Mouse (Mus musculus): ENCODE results near the gene Adgrb3. TPM values are rescaled to one million over a fixed set of nuclear protein-coding genes. Genes with fewer than 3 reads are reported as not detected.

Adgrb3 gene
- total RNA-seq, 2 experiments from 2014 or later: 111 to 118 TPM

DNA sequence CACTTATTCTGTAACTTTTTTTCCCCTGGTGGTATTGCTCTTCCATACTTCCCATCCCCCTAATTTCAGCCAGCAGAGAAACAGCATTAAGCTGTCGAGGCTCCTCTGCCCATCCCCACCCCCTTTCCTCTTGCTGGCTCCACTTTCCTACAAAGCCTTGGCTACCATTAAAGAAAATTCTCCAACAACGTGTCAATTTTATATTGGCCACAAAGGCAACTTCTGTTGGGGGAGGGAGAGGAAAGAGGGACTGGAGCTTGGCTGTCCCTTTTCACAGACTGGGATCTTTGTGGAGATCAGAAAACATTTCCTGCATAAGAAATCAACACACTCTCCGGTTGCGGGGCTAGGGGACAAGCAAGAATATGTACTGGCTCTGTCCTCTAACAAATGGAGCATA lies 4.9 kb downstream of the Adgrb3 start:
- TF ChIP-seq CTCF (conservative IDR thresholded peaks at IDR 0.05): no peak
- DNase-seq (ENCODE audit: low spot score in 2 of 2): peak; percentile 22 to 66
- peak overlapping the region; percentile 92 for H3K27ac ChIP-seq
- H3K4me3 ChIP-seq: peak overlapping the region; percentile 46

DNA sequence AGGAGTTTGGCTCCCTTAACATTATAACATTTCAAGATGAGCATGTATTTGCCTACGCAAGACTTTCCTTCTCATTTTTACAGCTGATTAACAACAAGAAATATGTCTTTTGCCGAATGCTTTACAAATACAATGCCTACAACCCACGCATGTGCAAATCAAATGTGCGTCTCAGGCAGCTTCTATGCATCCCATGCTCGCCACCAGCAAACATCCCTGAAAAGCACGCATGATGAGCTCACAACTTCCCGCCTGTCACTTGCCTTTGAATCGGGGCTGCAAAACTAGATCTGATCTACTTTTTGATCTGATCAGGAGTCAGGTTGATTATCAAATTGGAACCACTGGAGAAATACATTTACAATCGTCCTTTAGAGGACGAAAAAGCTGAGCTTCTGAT lies 5.5 kb downstream of the Adgrb3 start:
- TF ChIP-seq CTCF (conservative IDR thresholded peaks at IDR 0.05): no peak
- H3K4me3 ChIP-seq: peak overlapping the region; percentile 46
- H3K27ac ChIP-seq: peak overlapping the region; percentile 92
- peak in 1 of 2 experiments; percentile 29 for DNase-seq (ENCODE audit: low spot score in 2 of 2)

DNA sequence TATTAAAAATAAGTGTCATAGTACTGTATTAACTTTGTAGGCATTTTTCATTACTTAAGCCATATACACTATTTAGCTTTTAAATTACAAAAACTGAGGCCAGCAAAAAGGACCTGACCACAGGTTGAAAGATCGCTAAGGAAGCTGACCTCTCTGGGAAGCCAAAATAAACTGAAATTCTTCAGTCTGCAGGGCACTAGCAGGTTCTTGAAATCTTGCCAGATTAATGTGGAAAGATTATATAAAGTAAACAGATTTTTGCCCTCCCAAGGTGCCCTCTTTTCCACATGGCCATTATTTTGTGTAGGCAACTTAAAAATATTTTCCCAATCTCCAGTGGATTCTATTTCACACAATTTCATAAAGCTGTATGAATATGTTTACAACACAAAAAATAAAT lies 14.0 kb downstream of the Adgrb3 start:
- no peak overlapping the region for H3K4me3 ChIP-seq
- no peak for DNase-seq (ENCODE audit: low spot score in 2 of 2)
- no peak overlapping the region for H3K27ac ChIP-seq
- no peak for TF ChIP-seq CTCF (conservative IDR thresholded peaks at IDR 0.05)

DNA sequence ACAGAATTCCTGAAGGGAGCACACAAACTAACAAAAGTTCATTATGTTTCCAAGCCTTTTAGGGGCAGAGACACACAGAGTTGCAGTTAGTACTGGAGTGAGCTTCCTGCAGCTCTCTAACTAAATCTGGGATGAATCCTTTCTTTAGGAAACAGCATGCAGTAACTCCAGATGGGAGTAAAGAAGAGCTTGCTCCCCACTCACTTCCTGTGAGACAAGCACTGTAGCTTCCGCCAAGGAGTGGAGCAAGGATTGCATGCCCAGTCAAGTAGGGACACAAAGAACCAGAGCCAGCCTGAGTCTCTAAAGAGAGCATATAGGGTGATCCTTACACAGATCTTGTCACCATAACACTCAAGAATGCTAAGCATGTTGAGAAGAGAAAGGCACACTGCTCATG lies 50.7 kb downstream of the Adgrb3 start:
- Histone ChIP-seq H3K4me3 (no peak overlapping the region), H3K27ac (peak overlapping the region; percentile 82)
- no peak for TF ChIP-seq CTCF (conservative IDR thresholded peaks at IDR 0.05)
- DNase-seq (ENCODE audit: low spot score in 2 of 2): no peak

DNA sequence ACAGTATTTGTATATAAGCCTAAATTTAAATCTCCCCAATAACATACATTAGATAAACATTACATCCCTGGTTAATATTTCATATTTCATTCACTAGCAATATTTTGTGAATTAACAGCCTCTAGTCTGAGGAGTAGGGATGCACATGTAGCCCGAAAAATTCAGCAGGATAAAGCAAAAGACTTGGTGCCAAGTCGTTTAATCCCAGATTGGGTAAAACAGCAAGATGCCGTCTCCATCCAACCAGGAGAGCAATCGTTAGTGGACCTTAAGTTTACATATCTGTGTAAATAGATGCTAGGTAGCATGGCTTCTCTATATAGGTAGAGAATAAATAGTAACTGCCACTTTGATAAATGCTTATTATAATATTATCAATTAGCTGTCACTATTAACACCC lies 52.0 kb downstream of the Adgrb3 start:
- Histone ChIP-seq H3K4me3 (no peak overlapping the region), H3K27ac (peak overlapping the region; percentile 82; the same call in 1 of the 2 replicates)
- TF ChIP-seq CTCF (conservative IDR thresholded peaks at IDR 0.05): no peak
- DNase-seq (ENCODE audit: low spot score in 2 of 2): no peak

DNA sequence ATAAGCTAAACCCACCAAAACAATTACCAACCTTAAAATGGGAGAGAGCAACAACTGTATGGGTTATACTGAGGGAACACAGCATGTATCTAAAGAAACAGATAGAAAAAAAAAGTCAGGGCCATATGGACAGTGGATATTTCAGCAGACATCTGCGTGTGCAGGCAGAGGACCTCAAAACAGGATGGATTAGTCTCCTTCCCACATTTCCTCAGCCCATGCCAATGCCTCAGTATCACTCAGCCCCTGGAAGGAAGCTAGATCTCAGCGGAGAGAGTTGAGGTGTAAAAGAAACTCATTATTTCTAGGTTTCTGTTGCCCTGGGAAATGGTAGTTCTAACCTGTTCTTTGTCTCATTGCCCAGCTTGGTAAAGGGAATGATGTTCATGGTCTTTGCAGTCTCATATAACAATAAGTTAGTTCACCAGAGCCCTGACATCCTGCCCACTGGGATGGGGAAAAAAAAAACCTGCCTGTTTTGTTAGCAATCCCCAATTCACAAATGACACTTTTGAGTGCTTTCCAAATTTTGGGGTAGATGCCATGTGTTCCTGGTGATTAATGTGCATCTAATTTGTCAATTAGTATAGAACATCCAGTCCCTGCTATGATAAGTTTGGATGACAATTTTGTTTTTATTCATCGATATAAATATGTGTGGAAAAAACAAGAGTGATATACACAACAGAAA lies 53.9 kb downstream of the Adgrb3 start:
- DNase-seq (ENCODE audit: low spot score in 2 of 2): peak; percentile 48 to 63

DNA sequence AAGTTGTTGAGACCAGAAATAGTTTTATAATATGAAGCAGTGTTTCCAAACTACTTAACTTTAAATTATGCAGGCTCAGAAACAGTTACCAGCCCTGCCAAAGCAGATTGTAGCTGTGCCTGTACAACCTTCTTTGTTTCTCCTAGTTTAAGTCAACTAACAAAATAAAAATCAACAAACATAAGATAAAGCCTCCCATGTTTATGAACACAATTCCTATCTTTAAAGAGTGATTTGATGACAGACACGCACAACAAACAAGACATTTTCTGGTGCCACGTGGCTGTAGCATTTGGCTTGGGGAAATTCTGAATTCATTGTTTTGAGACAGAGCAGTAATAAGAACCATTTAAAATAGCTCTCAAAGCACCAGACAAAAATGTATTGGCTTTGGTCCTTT lies 60.5 kb downstream of the Adgrb3 start:
- no peak overlapping the region for H3K4me3 ChIP-seq
- peak overlapping the region; percentile 5; the same call in 1 of the 2 replicates for H3K27ac ChIP-seq
- no peak for DNase-seq (ENCODE audit: low spot score in 2 of 2)
- TF ChIP-seq CTCF (conservative IDR thresholded peaks at IDR 0.05): no peak

More for the DNA sequence above, 53.9 kb downstream of the Adgrb3 start:
- no peak for TF ChIP-seq CTCF (conservative IDR thresholded peaks at IDR 0.05)
- peak overlapping the region; percentile 82 for H3K27ac ChIP-seq
- no peak overlapping the region for H3K4me3 ChIP-seq

DNA sequence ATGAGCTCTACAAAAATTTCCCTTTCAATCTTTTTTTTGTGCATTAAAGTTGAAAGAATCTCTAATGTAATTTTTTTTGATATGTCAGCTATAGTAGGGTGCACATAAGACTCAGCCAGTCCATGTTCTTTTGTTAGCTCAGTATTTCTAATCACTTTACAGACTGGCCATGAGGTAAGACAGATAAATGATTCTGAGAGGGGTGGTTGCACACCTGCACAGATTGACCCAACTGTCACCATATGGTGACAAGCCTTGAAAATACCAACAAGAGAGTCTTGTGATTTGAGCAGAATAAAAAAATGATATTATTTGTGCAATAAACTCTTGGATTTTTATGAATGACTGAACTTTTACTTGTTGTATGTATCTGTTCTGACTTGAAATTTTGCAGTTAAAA lies 74.2 kb downstream of the Adgrb3 start:
- H3K4me3 ChIP-seq: no peak overlapping the region
- no peak for TF ChIP-seq CTCF (conservative IDR thresholded peaks at IDR 0.05)
- H3K27ac ChIP-seq: no peak overlapping the region
- no peak for DNase-seq (ENCODE audit: low spot score in 2 of 2)

DNA sequence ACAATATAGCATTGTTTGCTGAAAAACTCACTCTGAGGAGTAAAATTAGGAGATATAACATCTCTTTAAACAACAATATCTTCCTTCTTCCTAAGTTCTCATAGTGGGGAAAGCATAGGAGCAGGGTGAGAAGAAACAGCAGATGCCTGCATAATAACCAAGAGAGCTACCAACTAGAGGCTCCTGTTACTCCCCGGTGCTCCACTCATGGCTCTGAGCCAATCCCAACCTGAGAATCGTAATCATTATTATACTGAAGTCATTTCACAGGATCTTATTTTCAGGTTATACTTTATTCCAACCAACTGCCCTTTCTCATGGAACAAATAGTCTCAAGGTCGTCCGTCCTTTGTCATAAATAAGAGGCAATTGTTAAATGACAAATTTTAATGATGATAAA lies 75.0 kb downstream of the Adgrb3 start:
- DNase-seq (ENCODE audit: low spot score in 2 of 2): no peak
- Histone ChIP-seq H3K27ac (no peak overlapping the region), H3K4me3 (no peak overlapping the region)
- TF ChIP-seq CTCF (conservative IDR thresholded peaks at IDR 0.05): no peak

DNA sequence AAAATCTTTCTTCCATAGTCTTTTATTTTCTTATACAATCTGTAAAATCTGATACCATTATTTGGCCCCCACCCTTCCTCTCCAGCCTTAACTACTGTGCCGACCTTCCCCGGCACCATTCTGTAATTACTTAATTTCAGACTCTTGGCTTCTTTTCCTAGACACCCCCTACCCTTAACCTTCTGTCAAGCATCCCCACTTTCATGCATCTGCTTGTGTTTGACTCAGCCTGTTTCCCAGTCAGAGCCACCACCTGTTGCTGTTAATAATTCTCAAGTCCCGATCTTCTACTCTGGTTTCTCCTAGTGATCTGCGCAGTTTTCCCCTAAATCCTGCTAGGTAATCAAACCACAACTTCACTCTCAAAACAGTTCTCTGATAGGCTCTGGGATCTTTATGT lies 83.9 kb downstream of the Adgrb3 start:
- no peak for TF ChIP-seq CTCF (conservative IDR thresholded peaks at IDR 0.05)
- no peak for DNase-seq (ENCODE audit: low spot score in 2 of 2)
- no peak overlapping the region for H3K4me3 ChIP-seq

DNA sequence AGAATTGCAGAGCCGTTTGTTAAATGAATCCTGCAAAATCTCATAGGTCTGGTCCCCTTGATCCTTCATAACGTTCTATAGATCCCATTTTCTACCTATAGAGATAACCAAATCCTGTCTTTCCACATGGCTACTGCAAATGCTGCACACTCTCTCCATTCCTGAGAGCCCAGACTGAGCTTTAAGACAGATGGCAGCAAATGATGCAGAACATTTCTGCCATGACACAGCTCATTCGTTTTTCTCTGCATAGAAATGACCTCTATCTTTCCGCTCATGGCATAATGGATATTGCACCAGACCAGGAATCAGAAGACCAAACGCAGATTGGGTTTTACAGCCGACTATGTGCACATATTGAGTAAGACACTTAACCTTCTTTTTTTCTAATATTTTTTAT lies 84.8 kb downstream of the Adgrb3 start:
- no peak for DNase-seq (ENCODE audit: low spot score in 2 of 2)
- Histone ChIP-seq H3K4me3 (no peak overlapping the region), H3K27ac (no peak overlapping the region)
- no peak for TF ChIP-seq CTCF (conservative IDR thresholded peaks at IDR 0.05)

More for the DNA sequence above, 83.9 kb downstream of the Adgrb3 start:
- peak overlapping the region; percentile 53; the same call in 1 of the 2 replicates for H3K27ac ChIP-seq

DNA sequence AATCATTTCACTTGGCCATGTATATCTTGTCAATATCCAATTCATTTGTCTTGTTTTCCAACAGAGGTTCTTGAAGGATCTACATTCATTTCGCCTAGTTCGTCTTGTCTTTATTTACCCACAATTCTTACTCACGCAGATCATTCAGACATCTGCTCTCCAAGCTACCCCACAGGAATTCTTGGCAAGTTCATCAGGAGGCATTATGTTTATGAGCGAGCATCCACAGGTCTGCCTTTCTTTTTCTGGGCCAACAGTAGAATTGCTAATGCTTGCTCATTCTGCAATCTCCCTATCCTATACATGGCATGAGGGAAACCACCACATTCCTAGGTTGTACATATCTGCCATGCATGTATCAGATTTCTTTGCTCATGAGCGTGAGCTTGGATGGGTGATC lies 99.7 kb downstream of the Adgrb3 start:
- no peak for TF ChIP-seq CTCF (conservative IDR thresholded peaks at IDR 0.05)
- no peak for DNase-seq (ENCODE audit: low spot score in 2 of 2)
- H3K27ac ChIP-seq: no peak overlapping the region

DNA sequence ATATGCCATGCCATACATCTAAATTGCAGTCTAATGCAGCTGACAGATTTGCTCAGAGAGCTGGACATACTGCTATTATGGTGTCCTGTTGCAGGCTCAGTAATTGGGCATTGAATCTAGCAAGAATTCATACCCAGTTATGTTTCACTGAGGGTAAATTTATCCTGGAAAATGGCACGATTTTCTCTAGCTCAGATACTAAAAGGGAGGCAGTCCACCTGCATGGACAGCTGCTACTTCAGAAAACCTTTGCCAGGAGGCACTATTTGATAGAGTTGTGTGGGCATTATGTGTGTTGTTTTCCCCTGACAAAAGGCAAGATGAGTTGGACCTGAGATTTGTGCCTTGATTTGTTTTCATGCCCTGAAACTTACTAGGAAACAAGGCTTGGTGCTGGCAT lies 118.0 kb downstream of the Adgrb3 start:
- Histone ChIP-seq H3K27ac (peak overlapping the region; percentile 67), H3K4me3 (no peak overlapping the region)
- no peak for TF ChIP-seq CTCF (conservative IDR thresholded peaks at IDR 0.05)
- peak in 1 of 2 experiments; percentile 18 for DNase-seq (ENCODE audit: low spot score in 2 of 2)

More for the DNA sequence above, 99.7 kb downstream of the Adgrb3 start:
- H3K4me3 ChIP-seq: no peak overlapping the region

DNA sequence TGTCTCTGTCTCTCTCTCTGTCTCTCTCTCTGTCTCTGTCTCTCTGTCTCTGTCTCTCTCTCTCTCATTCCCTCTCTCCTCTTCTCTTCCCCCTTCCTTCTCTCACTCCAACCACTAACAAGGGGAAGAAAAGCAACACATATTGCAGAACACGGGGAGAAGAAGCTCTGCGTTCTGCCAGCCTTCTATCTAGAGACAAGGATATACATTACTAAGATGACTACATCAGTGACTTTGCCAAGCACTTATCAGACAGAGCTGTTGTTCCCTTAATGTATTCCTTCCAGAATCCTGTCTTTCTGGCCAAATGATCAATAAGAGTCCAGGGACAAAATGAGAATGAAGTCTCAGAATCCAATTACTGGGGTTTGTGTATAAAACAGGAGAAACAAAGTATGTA lies 123.2 kb downstream of the Adgrb3 start:
- TF ChIP-seq CTCF (conservative IDR thresholded peaks at IDR 0.05): no peak
- H3K4me3 ChIP-seq: no peak overlapping the region
- DNase-seq (ENCODE audit: low spot score in 2 of 2): no peak
- no peak overlapping the region; the same call in 1 of the 2 replicates for H3K27ac ChIP-seq
